Mouse (Mus musculus): ENCODE measurements around the gene Cyp2b10.
"Not testable (repeated sequence)": the region's sequence is repeated elsewhere in the genome, so short reads cannot be mapped to it uniquely, and the experiment has no call there.

Gene Cyp2b10

DNA sequence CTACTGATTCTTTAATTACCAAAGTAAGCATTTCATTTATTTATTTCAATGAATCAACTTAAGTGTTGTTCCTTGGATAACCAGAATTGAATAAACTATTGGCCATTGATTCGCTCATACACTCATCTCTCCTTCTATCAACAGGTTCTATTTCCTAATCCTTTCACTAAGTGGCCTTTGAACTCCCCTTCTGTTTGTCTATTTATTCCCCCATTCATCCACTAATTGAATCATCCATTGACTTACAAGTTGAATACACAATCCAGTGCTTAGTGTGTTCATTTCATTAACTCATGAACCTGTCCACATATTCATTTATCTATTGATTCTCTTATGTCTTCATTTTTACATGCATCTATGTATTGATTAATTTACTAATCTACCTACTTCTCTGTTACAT is 18.7 kb downstream of the Cyp2b10 start:
- no peak for DNase-seq (ENCODE audit: low read depth, low spot score)

DNA sequence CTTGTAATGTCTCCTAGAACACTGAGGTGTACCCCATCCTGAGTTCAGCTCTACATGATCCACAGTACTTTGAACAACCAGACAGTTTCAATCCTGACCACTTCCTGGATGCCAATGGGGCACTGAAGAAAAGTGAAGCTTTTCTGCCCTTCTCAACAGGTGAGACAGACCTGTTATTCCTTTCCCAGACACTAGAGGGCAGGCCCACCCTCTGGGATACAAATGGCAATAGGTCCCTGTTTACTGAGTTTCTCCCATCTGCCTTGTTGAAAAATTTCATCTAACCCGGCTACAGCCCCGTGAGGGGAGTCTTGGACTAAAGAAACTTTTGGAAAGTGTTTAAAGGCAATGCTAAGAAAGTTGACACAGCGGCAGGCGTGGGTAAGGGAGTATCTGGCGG is 19.9 kb downstream of the Cyp2b10 start:
- not testable (repeated sequence) for DNase-seq (ENCODE audit: low read depth, low spot score)

DNA sequence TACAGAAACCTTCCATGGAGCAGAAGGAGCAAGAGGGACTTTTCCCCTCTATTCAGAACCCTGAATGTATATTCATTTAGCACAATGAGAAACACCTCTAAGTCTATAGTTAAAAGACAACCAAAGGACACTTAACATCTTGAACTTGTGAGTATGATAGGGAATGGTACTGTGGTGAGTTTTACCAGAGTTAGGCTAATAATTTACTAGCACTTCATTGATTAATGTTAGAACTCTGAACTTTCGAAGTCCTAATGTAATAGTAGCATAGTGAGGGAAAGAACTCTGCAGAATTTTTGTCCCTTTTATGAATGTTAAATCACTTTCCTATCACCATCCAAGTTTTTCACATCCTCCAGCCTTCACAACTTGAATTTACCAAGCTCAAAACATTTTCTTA is 22.0 kb downstream of the Cyp2b10 start:
- DNase-seq (ENCODE audit: low read depth, low spot score), result no peak

DNA sequence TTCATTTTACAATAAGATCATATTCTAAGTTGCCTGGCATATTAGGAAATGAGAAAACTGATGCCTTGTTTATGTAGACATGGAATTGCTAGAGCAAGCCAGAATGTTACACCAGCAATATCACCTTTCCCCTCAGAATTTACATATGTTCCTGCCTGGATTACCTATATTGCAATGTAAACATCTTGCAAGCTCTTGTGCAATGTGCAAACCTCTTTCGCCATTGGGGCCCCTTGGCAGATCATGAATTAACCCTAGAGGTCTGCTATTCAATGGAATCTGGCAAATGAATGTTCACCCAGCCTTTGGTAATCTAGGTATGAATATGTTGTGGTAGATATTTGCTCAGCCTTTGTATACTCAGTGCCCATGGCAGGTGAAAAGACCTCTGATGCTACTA is 47.9 kb downstream of the Cyp2b10 start:
- no peak for DNase-seq (ENCODE audit: low read depth, low spot score)
